Mouse (Mus musculus) forebrain, embryonic 10.5 days (tissue): ENCODE measurements around the gene Arid3b. TPM values are rescaled to one million over a fixed set of nuclear protein-coding genes. Genes with fewer than 3 reads are reported as not detected.

Experiments used
- DNase-seq: peaks from one replicate; pipeline ENCODE4 v3.0.0-alpha.2; 2017; ENCODE audit warnings: low spot score; ENCODE audit errors: extremely low spot score
- H3K27ac ChIP-seq: fragments of 300-500 bp; sonication (generic); 2 replicates; pipeline ENCODE4 v1.5.1; 2016; ENCODE audit warnings: mild to moderate bottlenecking
- H3K27me3 ChIP-seq: fragments of 300-500 bp; sonication (generic); 2 replicates; pipeline ENCODE4 v1.6.1; 2016; ENCODE audit warnings: mild to moderate bottlenecking; ENCODE audit not compliant: poor library complexity, severe bottlenecking
- H3K36me3 ChIP-seq: fragments of 300-500 bp; sonication (generic); replicated peaks from 2 replicates; pipeline ENCODE4 v1.6.1; 2016; ENCODE audit warnings: mild to moderate bottlenecking, moderate library complexity
- H3K4me1 ChIP-seq: fragments of 300-500 bp; sonication (generic); 2 replicates; pipeline ENCODE4 v1.6.1; 2016
- H3K4me3 ChIP-seq: fragments of 300-500 bp; sonication (generic); 2 replicates; pipeline ENCODE4 v1.5.1; 2016; ENCODE audit warnings: mild to moderate bottlenecking, moderate library complexity
- H3K9me3 ChIP-seq: fragments of 300-500 bp; sonication (generic); 2 replicates; pipeline ENCODE4 v1.6.1; 2016; ENCODE audit warnings: mild to moderate bottlenecking, moderate library complexity
- WGBS: fragments of 180-500 bp; shearing (Covaris S2); methylation state at CpG from one replicate; pipeline ENCODE4 v1.1.7; 2016; 5-methylcytosine and 5-hydroxymethylcytosine counted together
- polyA plus RNA-seq: library from polyadenylated mRNA; unstranded; fragments of >200 nt; fragmentation: Nextera tagmentation; extraction: Ambion mirVana; gene quantifications from 2 replicates; pipeline ENCODE4 v1.2.1, GENCODE M21; 2016

Gene Arid3b
- polyA plus RNA-seq, 1 experiment from 2014 or later = 41.0 TPM

DNA sequence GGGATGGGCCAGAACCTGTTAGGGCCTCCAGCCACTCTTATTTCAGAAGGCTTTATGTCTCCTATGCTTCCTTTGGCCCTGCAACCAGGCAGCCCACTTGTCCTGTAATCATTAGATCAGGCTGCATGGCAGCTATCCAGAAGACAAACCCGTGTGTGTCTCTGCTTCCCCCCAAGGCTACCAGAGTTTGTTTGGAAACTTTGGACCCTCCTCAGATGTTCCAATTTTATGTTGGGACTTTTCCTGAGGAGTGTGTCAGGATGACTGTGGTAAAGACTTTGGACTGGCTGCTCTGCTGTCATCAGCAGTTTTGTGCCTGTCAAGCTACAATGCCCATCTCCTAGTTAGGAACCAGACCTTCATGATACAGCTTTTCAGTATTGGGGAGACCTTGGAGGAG lies 87.8 kb downstream of the Arid3b start:
- DNase-seq = no peak
- 77% methylated on average over 1 of the region's 1 CpGs for WGBS
- peaks cover 98% of the 10 kb centered on the region for H3K36me3 ChIP-seq

DNA sequence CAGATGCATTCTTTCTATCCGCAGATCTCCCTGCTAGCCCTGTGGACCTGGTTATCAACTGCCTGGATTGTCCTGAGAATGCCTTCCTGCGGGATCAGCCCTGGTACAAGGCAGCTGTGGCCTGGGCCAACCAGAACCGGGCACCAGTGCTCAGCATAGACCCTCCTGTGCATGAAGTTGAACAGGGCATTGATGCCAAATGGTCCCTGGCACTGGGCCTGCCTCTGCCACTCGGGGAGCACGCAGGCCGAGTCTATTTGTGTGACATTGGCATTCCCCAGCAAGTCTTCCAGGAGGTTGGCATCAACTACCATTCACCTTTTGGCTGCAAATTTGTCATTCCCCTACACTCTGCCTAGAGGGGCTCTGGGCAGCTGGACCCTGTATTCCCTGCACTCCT lies 88.5 kb downstream of the Arid3b start:
- Histone ChIP-seq H3K36me3 (peaks cover 96% of the 10 kb centered on the region), H3K4me1 (no peaks in the 10 kb centered on the region), H3K27me3 (no peaks in the 10 kb centered on the region), H3K4me3 (no peak overlapping the region), H3K9me3 (no peaks in the 10 kb centered on the region), H3K27ac (no peak overlapping the region)
- no peak for DNase-seq
- WGBS = 96% methylated on average over 6 of the region's 6 CpGs

More for the DNA sequence above, 87.8 kb downstream of the Arid3b start:
- H3K9me3 ChIP-seq = no peaks in the 10 kb centered on the region
- H3K27ac ChIP-seq = no peak overlapping the region
- H3K4me1 ChIP-seq = no peaks in the 10 kb centered on the region
- no peak overlapping the region for H3K4me3 ChIP-seq
- no peaks in the 10 kb centered on the region for H3K27me3 ChIP-seq

DNA sequence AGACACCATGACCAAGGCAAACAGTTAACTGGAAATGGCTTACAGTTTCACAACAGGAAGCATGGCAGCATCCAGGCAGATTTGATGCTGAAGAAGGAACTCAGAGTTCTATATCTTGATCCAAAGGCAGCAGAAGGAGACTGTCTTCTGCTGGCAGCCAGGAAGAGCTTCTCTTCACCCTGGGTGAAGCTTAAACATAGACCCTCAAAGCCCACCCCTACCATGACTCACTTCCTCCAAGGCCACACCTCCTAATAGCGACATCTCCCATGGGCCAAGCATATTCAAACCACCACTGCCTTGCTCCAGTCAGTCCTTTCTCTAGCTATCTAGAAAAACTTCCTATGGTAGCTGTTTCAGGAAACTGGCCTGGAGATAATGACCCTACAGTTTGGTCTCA lies 89.5 kb downstream of the Arid3b start:
- no peak overlapping the region for H3K4me3 ChIP-seq
- 86% methylated on average over 1 of the region's 1 CpGs for WGBS
- no peaks in the 10 kb centered on the region for H3K9me3 ChIP-seq
- peaks cover 96% of the 10 kb centered on the region for H3K36me3 ChIP-seq
- no peak for DNase-seq
- no peaks in the 10 kb centered on the region for H3K4me1 ChIP-seq
- H3K27ac ChIP-seq = no peak overlapping the region
- no peaks in the 10 kb centered on the region for H3K27me3 ChIP-seq

DNA sequence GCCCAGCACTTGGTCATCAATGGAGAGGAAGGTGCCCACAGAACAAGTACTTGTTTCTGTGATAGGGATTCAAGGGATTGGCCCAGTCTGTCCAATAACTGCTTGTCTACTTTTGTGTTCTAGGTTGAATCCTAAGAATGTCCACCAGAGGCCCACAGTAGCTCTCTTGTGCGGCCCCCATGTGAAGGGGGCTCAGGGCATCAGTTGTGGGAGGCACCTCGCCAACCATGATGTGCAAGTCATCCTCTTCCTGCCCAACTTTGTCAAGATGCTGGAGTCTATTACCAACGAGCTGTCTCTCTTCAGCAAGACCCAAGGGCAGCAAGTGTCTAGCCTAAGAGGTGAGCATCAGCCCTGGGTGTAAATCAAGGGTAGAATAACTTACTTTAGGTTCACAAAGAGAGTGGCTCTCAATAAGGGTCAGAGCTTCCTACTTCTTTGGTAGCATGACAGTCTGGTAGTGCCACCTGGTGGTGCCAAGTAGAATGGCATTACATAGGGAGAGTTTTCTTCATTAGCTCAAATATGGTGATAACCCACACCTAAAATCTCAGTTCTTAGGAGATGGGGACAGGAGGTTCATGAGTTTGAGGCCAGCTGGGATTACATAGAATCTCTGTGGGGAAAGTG lies 92.0 kb downstream of the Arid3b start:
- no peak overlapping the region for H3K27ac ChIP-seq
- H3K27me3 ChIP-seq = no peaks in the 10 kb centered on the region
- no peak for DNase-seq
- no peak overlapping the region for H3K4me3 ChIP-seq
- no peaks in the 10 kb centered on the region for H3K4me1 ChIP-seq
- no peaks in the 10 kb centered on the region for H3K9me3 ChIP-seq
- 78% methylated on average over 3 of the region's 3 CpGs for WGBS
- H3K36me3 ChIP-seq = peaks cover 96% of the 10 kb centered on the region

Other genes starting within 250 kb of the Arid3b start
- gene Ulk3, start 247.3 kb downstream of the Arid3b start, polyA plus RNA-seq = 12.8 and 14.7 TPM in 2 replicates
- 1.9 and 2.9 TPM in 2 replicates for gene Cplx3, start 230.5 kb downstream of the Arid3b start, polyA plus RNA-seq
- not detected in 2 replicates for gene Lman1l, start 216.0 kb downstream of the Arid3b start, polyA plus RNA-seq
- gene Csk, start 183.2 kb downstream of the Arid3b start, polyA plus RNA-seq = 28.8 and 33.9 TPM in 2 replicates
- not detected in 2 replicates for gene Cyp1a2, start 153.1 kb downstream of the Arid3b start, polyA plus RNA-seq
- 0.14 TPM in 1 of 2 replicates, not detected in the other for gene Cyp1a1, start 148.9 kb downstream of the Arid3b start, polyA plus RNA-seq
- 42.8 and 43.9 TPM in 2 replicates for gene Edc3, start 128.3 kb downstream of the Arid3b start, polyA plus RNA-seq
- 92.5 and 95.1 TPM in 2 replicates for gene Clk3, start 70.9 kb downstream of the Arid3b start, polyA plus RNA-seq
- 109 and 111 TPM in 2 replicates for gene Ubl7, start 74.2 kb upstream of the Arid3b start, polyA plus RNA-seq
- 0.14 and 0.75 TPM in 2 replicates for gene Sema7a, start 103.3 kb upstream of the Arid3b start, polyA plus RNA-seq
- not detected in 2 replicates for gene Cyp11a1, start 169.6 kb upstream of the Arid3b start, polyA plus RNA-seq
- gene Stra6, start 227.0 kb upstream of the Arid3b start, polyA plus RNA-seq = 33.0 and 37.1 TPM in 2 replicates